Mouse (Mus musculus): Measurements from ENCODE around the gene Katna1.

GRCm38 (mm10) chr10:7680731-7681301, 45.0 kb upstream of the Katna1 start, which contains the start of the genes Pcmt1 and Lats1:
- no peak for TF ChIP-seq MAFK (IDR thresholded peaks at IDR 0.05; ENCODE audit: insufficient read depth, low read depth, low read length)
- no peak; the same call in 1 of the 2 replicates for TF ChIP-seq HCFC1 (IDR thresholded peaks at IDR 0.05; ENCODE audit: borderline replicate concordance, insufficient read depth, low read length)
- TF ChIP-seq ZC3H11A (IDR thresholded peaks at IDR 0.05; ENCODE audit: borderline replicate concordance, low read depth, low read length) = no peak

Data from ES-E14 (cell line).